Mouse (Mus musculus) kidney, adult 2 months (tissue): ENCODE data around the gene Nav2.

ENCODE experiments used
- CTCF ChIP-seq: fragments of 200-500 bp; conservative IDR thresholded peaks from 2 replicates; pipeline ENCODE4 v1.5.1; 2011; ENCODE audit warnings: low read depth, mild to moderate bottlenecking, control low read depth, low read length, moderate library complexity, mixed read lengths; ENCODE audit not compliant: insufficient read depth, insufficient read length
- POLR2A ChIP-seq: fragments of 200-500 bp; IDR thresholded peaks from one replicate; pipeline ENCODE4 v1.6.1; 2011; ENCODE audit warnings: low read depth, low read length, control low read depth

- peak; percentile 78 for TF ChIP-seq CTCF
- no peak for TF ChIP-seq POLR2A
Measured at GRCm38 (mm10) chr7:49427843-49428242, 519.3 kb downstream of the Nav2 start.
